Mouse (Mus musculus) intestine, embryonic 15.5 days (tissue): ENCODE measurements around the gene Msh4. TPM values are rescaled to one million over a fixed set of nuclear protein-coding genes. Genes with fewer than 3 reads are reported as not detected.

Source experiments
- ATAC-seq: fragments of 200-750 bp; cut with Nextera tagmentation; 2 replicates; pipeline ENCODE4 v1.8.0; 2017; ENCODE audit warnings: moderate TSS enrichment, moderate library complexity
- H3K27ac ChIP-seq: fragments of 300-500 bp; sonication (generic); 2 replicates; pipeline ENCODE4 v1.5.1; 2015; ENCODE audit warnings: mild to moderate bottlenecking, inconsistent platforms
- H3K27me3 ChIP-seq: fragments of 300-500 bp; sonication (generic); replicated peaks from 2 replicates; pipeline ENCODE4 v1.6.1; 2015; ENCODE audit warnings: inconsistent platforms
- H3K36me3 ChIP-seq: fragments of 300-500 bp; sonication (generic); 2 replicates; pipeline ENCODE4 v1.6.1; 2015; ENCODE audit warnings: inconsistent platforms
- H3K4me1 ChIP-seq: fragments of 300-500 bp; sonication (generic); replicated peaks from 2 replicates; pipeline ENCODE4 v1.6.1; 2015; ENCODE audit warnings: inconsistent platforms
- H3K4me2 ChIP-seq: fragments of 300-500 bp; sonication (generic); replicated peaks from 2 replicates; pipeline ENCODE4 v1.6.1; 2015; ENCODE audit warnings: mild to moderate bottlenecking, inconsistent platforms
- H3K4me3 ChIP-seq: fragments of 300-500 bp; sonication (generic); replicated peaks from 2 replicates; pipeline ENCODE4 v1.5.1; 2015; ENCODE audit warnings: inconsistent platforms
- H3K9ac ChIP-seq: fragments of 300-500 bp; sonication (generic); 2 replicates; pipeline ENCODE4 v1.6.1; 2015; ENCODE audit warnings: inconsistent platforms
- H3K9me3 ChIP-seq: fragments of 300-500 bp; sonication (generic); 2 replicates; pipeline ENCODE4 v1.6.1; 2016; ENCODE audit warnings: inconsistent platforms
- WGBS: fragments of 180-500 bp; shearing (Covaris S2); methylation state at CpG from one replicate; pipeline ENCODE4 v1.1.7; 2015; 5-methylcytosine and 5-hydroxymethylcytosine counted together
- polyA plus RNA-seq: library from polyadenylated mRNA; unstranded; fragments of >200 nt; fragmentation: Nextera tagmentation; extraction: Ambion mirVana; gene quantifications from 2 replicates; pipeline ENCODE4 v1.2.1, GENCODE M21; 2015

The Msh4 gene
- polyA plus RNA-seq: 0.04 and 0.08 TPM in 2 replicates

GRCm38 (mm10) chr3:153906136-153906871 lies at the start of gene Msh4:
Msh4 (minus strand) TSS chr3:153906138.
- H3K4me3 ChIP-seq: no peak within 1 kb of the TSS
- no peaks in the 10 kb centered on the region for H3K27me3 ChIP-seq
- no peaks in the 10 kb centered on the region for H3K9me3 ChIP-seq
- H3K4me1 ChIP-seq: peaks cover 29% of the 10 kb centered on the region
- H3K4me2 ChIP-seq: no peak within 1 kb of the TSS
- ATAC-seq: no peak
- no peak within 1 kb of the TSS for H3K27ac ChIP-seq
- whole genome bisulfite sequencing: 82% methylated on average over 9 of the region's 9 CpGs
- no peak within 1 kb of the TSS for H3K9ac ChIP-seq
- peaks cover 51% of the 10 kb centered on the region for H3K36me3 ChIP-seq

GRCm38 (mm10) chr3:153948176-153948575 lies 42.2 kb upstream of the Msh4 start:
- no peaks in the 10 kb centered on the region for H3K36me3 ChIP-seq
- no peak overlapping the region for H3K9ac ChIP-seq
- H3K9me3 ChIP-seq: no peaks in the 10 kb centered on the region
- H3K27ac ChIP-seq: no peak overlapping the region
- ATAC-seq: no peak
- H3K27me3 ChIP-seq: no peaks in the 10 kb centered on the region
- no peak overlapping the region for H3K4me3 ChIP-seq
- H3K4me2 ChIP-seq: no peak overlapping the region
- 68% methylated on average over 2 of the region's 2 CpGs for WGBS
- no peaks in the 10 kb centered on the region for H3K4me1 ChIP-seq

GRCm38 (mm10) chr3:153947271-153947670 lies 41.3 kb upstream of the Msh4 start:
- Histone ChIP-seq H3K27me3 (no peaks in the 10 kb centered on the region), H3K36me3 (no peaks in the 10 kb centered on the region), H3K4me2 (no peak overlapping the region), H3K4me3 (no peak overlapping the region), H3K9ac (no peak overlapping the region), H3K9me3 (no peaks in the 10 kb centered on the region), H3K27ac (no peak overlapping the region), H3K4me1 (peaks cover 5% of the 10 kb centered on the region)
- ATAC-seq: no peak
- 80% methylated on average over 4 of the region's 4 CpGs for WGBS

- no peaks in the 10 kb centered on the region for H3K9me3 ChIP-seq
- peak within 1 kb of the TSS; percentile 83 for H3K4me3 ChIP-seq
- peaks cover 5% of the 10 kb centered on the region for H3K4me1 ChIP-seq
- H3K4me2 ChIP-seq: peak within 1 kb of the TSS; percentile 73
- H3K27me3 ChIP-seq: no peaks in the 10 kb centered on the region
- peak within 1 kb of the TSS; percentile 86 for H3K27ac ChIP-seq
- ATAC-seq: peak; percentile 98
- no peaks in the 10 kb centered on the region for H3K36me3 ChIP-seq
- H3K9ac ChIP-seq: peak within 1 kb of the TSS; percentile 82
- WGBS: under 1% methylated on average over 41 of the region's 41 CpGs
Observed at GRCm38 (mm10) chr3:153944335-153944990, 38.5 kb upstream of the Msh4 start, which contains the start of gene Acadm. Acadm (minus strand) TSS chr3:153944632.

GRCm38 (mm10) chr3:153943901-153944334 lies 38.0 kb upstream of the Msh4 start:
- WGBS: 0% methylated on average over 19 of the region's 19 CpGs
- H3K9ac ChIP-seq: peak overlapping the region; percentile 82
- peak; percentile 82 for ATAC-seq
- H3K4me3 ChIP-seq: peak overlapping the region; percentile 83
- peak overlapping the region; percentile 73 for H3K4me2 ChIP-seq
- no peaks in the 10 kb centered on the region for H3K27me3 ChIP-seq
- no peaks in the 10 kb centered on the region for H3K36me3 ChIP-seq
- H3K9me3 ChIP-seq: no peaks in the 10 kb centered on the region
- H3K27ac ChIP-seq: peak overlapping the region; percentile 86
- peaks cover 5% of the 10 kb centered on the region for H3K4me1 ChIP-seq

DNA sequence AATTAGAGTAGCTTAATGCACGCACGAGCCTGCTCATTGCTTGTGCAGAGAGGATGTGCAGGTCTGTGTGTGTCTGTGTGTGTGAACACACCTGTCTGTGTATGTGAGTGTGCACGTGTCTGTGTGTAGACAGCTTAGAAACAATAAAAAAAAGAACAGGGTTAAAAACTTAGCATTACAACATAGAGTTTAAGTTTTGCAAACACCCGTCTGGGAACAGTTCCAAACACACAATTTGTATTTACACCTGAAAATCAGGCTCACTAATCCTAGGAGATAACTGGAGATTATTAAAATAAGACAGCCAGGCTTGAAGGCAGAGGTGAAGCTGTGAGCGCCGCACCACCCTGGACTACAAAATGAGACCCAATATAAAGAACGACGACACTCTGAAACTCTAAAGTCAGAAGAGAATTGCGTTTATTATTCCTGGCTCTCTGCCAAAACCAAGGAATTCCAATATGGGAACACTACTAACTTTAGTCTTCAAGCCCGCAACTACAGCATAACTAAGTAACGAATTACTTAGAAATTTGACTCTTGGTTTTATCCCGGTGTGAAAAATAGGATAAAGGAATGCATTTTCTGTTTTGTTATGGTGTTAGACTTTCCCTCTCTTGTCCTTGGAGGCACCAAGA lies 37.2 kb upstream of the Msh4 start:
- peak overlapping the region; percentile 73 for H3K4me2 ChIP-seq
- H3K36me3 ChIP-seq: no peaks in the 10 kb centered on the region
- no peaks in the 10 kb centered on the region for H3K27me3 ChIP-seq
- H3K4me3 ChIP-seq: peak overlapping the region; percentile 83
- no peaks in the 10 kb centered on the region for H3K9me3 ChIP-seq
- H3K27ac ChIP-seq: peak overlapping the region; percentile 86; the same call in 1 of the 2 replicates
- H3K9ac ChIP-seq: no peak overlapping the region
- peaks cover 5% of the 10 kb centered on the region for H3K4me1 ChIP-seq
- no peak for ATAC-seq
- 20% methylated on average over 12 of the region's 12 CpGs for WGBS

GRCm38 (mm10) chr3:153941613-153942012 lies 35.7 kb upstream of the Msh4 start:
- Histone ChIP-seq H3K27me3 (no peaks in the 10 kb centered on the region), H3K9ac (no peak overlapping the region), H3K4me2 (no peak overlapping the region), H3K36me3 (0 out of 2 replicates have a peak, but pooled peaks cover 3% of the 10 kb centered on the region), H3K9me3 (no peaks in the 10 kb centered on the region), H3K4me1 (peaks cover 5% of the 10 kb centered on the region), H3K4me3 (no peak overlapping the region), H3K27ac (no peak overlapping the region)
- no peak for ATAC-seq
- 95% methylated on average over 13 of the region's 13 CpGs for WGBS

- Histone ChIP-seq H3K4me1 (peaks cover 5% of the 10 kb centered on the region), H3K4me2 (no peak overlapping the region), H3K27me3 (no peaks in the 10 kb centered on the region), H3K36me3 (0 out of 2 replicates have a peak, but pooled peaks cover 5% of the 10 kb centered on the region), H3K9ac (no peak overlapping the region), H3K9me3 (no peaks in the 10 kb centered on the region), H3K27ac (no peak overlapping the region), H3K4me3 (no peak overlapping the region)
- no peak for ATAC-seq
- WGBS: 93% methylated on average over 9 of the region's 9 CpGs
Observed at GRCm38 (mm10) chr3:153940486-153940885, 34.5 kb upstream of the Msh4 start.

GRCm38 (mm10) chr3:153940021-153940420 lies 34.1 kb upstream of the Msh4 start:
- no peak overlapping the region for H3K4me3 ChIP-seq
- no peak for ATAC-seq
- no peak overlapping the region for H3K4me2 ChIP-seq
- H3K4me1 ChIP-seq: peaks cover 5% of the 10 kb centered on the region
- no peaks in the 10 kb centered on the region for H3K9me3 ChIP-seq
- no peak overlapping the region for H3K27ac ChIP-seq
- H3K36me3 ChIP-seq: 0 out of 2 replicates have a peak, but pooled peaks cover 5% of the 10 kb centered on the region
- WGBS: 90% methylated on average over 8 of the region's 8 CpGs
- H3K9ac ChIP-seq: no peak overlapping the region
- H3K27me3 ChIP-seq: no peaks in the 10 kb centered on the region

DNA sequence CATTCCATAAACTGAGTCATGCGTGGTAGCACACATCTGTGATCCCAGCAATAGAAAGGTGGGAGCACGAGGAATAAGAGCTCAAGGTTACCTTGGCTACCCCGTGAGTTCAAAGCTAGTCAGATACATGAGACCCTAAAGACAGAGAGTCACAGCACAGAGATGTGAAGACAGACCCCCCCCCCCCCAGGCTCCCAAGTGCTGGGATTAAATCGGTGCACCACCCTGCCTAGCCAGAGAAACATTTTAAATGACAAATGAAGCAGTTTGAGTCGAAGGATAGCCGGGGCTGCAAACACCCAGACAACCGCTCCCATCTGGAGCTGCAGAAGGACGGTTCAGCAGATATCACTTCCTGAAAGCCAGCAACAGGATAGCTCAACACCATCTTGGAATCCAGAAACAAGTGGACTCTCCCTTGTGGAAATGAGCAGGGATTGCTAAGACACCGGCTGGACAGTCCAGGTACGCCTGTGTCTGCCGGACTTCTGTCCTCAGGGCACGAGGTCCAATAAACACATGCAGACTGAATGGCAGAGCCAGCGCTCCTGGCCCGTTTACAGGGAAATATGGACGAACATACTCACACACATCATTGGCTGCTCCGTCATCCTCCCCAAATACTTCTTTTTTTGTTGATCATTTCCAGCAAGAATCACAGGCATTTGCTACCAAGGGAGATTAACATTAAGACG lies 31.3 kb upstream of the Msh4 start:
- Histone ChIP-seq H3K27ac (no peak overlapping the region), H3K36me3 (peaks cover 11% of the 10 kb centered on the region; the same call in 1 of the 2 replicates), H3K9ac (no peak overlapping the region), H3K27me3 (no peaks in the 10 kb centered on the region), H3K4me1 (no peaks in the 10 kb centered on the region; the same call in 1 of the 2 replicates), H3K9me3 (no peaks in the 10 kb centered on the region), H3K4me3 (no peak overlapping the region), H3K4me2 (no peak overlapping the region)
- 92% methylated on average over 17 of the region's 17 CpGs for WGBS
- ATAC-seq: no peak

DNA sequence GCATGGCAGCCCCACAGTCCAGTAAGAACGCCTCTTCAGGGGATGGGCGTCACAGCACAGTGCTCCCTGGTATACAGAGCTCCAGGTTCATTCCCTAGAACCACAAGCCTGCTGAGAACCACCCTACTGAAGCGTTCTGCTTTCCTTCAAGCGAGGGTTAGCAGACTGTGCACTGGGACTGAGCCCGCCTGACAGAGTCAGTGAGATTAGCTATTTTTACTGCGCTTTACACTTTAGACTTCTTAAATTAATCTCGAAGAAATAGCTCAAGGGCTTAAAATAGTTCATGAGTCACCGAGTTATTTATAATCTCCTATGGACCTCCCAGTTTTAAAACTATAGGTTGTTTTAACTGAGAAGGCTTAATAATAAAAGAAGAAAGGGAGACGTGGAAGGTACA lies 29.9 kb upstream of the Msh4 start:
- ATAC-seq: 0 out of 2 replicates have a peak, but pooled peaks have one; percentile 24
- H3K4me2 ChIP-seq: no peak overlapping the region
- H3K9ac ChIP-seq: no peak overlapping the region
- WGBS: 77% methylated on average over 9 of the region's 9 CpGs
- no peak overlapping the region for H3K27ac ChIP-seq
- peaks cover 11% of the 10 kb centered on the region; the same call in 1 of the 2 replicates for H3K36me3 ChIP-seq
- no peaks in the 10 kb centered on the region; the same call in 1 of the 2 replicates for H3K4me1 ChIP-seq
- H3K27me3 ChIP-seq: no peaks in the 10 kb centered on the region
- no peaks in the 10 kb centered on the region for H3K9me3 ChIP-seq
- H3K4me3 ChIP-seq: no peak overlapping the region
